Mouse (Mus musculus): ENCODE data around the gene Gucy2d.

GRCm38 (mm10) chr7:98505664-98506063 is 65.4 kb downstream of the Gucy2d start:
- TF ChIP-seq CTCF (IDR thresholded peaks at IDR 0.05; ENCODE audit: borderline replicate concordance, insufficient read depth, low read depth, low read length) (no peak), POLR2A (IDR thresholded peaks at IDR 0.05; ENCODE audit: borderline replicate concordance, insufficient read depth, low read length) (no peak)
